ENCODE assay signal across 24 mouse cellular contexts in genomic region chr4:132964064-132964463, GRCm38 (mm10). TPM values are rescaled to one million over a fixed set of nuclear protein-coding genes. Genes with fewer than 3 reads are reported as not detected.
DNase-seq lines count a peak whose midpoint lies in the region; ATAC-seq lines count a peak whose summit lies in the region.
"Had no signal": no experiment of that assay in that cellular context is flagged by ENCODE, and none has a peak within 500 bp of the region (broad histone marks: within the 10 kb centered on the region; RNA-seq: fewer than 3 reads in every experiment).

No protein-coding gene starts in this region.

- no peaks in the 10 kb centered on the region for H3K27me3 ChIP-seq in hindbrain, embryonic 13.5 days
- no peaks in the 10 kb centered on the region for H3K27me3 ChIP-seq in hindbrain, embryonic 16.5 days (replicated peaks; ENCODE audit: control insufficient read depth, insufficient read depth, low read length)
- H3K27me3 ChIP-seq in limb, embryonic 11.5 days (ENCODE audit: control insufficient read depth, insufficient read depth, low read length), result no peaks in the 10 kb centered on the region
- H3K27me3 ChIP-seq in heart, embryonic 11.5 days (ENCODE audit: control insufficient read depth, insufficient read depth, low read length), result no peaks in the 10 kb centered on the region
- H3K27me3 ChIP-seq: embryonic facial prominence, embryonic 12.5 days; heart, embryonic 15.5 days; stomach, embryonic 15.5 days had no signal

- peak; percentile 58 for DNase-seq in R1 (ENCODE audit: low read depth, low spot score)
- no peak for DNase-seq in limb, embryonic 11.5 days (ENCODE audit: low spot score)
- DNase-seq in kidney, adult 18-20 months, result no peak
- no peak for DNase-seq in left cerebral cortex, adult 8-10 months (ENCODE audit: low spot score in 2 of 2)
- DNase-seq: cerebellum, adult 18-20 months; gastrocnemius, postnatal 25 days; heart, adult 2 months; heart, postnatal 36 days; kidney, adult 8-10 months; kidney, postnatal 10 days; left cerebral cortex, postnatal 4 days; liver, postnatal 0 days; thymus, postnatal 25 days had no signal

- H3K4me1 ChIP-seq in hindbrain, embryonic 13.5 days (replicated peaks), result peaks cover 40% of the 10 kb centered on the region
- H3K4me1 ChIP-seq in hindbrain, embryonic 16.5 days (ENCODE audit: control insufficient read depth, insufficient read depth, low read depth, low read length), result peaks cover 18% of the 10 kb centered on the region
- peaks cover 32% of the 10 kb centered on the region for H3K4me1 ChIP-seq in limb, embryonic 11.5 days (ENCODE audit: control insufficient read depth, insufficient read depth, low read length)
- peaks cover 30% of the 10 kb centered on the region for H3K4me1 ChIP-seq in heart, embryonic 11.5 days (ENCODE audit: control insufficient read depth, insufficient read depth, low read length)

- H3K27ac ChIP-seq in hindbrain, embryonic 13.5 days, result peak overlapping the region; percentile 35; the same call in 1 of the 2 replicates
- H3K27ac ChIP-seq in hindbrain, embryonic 16.5 days (ENCODE audit: low read depth, low read length), result no peak overlapping the region
- H3K27ac ChIP-seq in limb, embryonic 11.5 days (replicated peaks; ENCODE audit: low read depth, low read length), result peak overlapping the region; percentile 36; the same call in 1 of the 2 replicates
- no peak overlapping the region for H3K27ac ChIP-seq in heart, embryonic 11.5 days (ENCODE audit: low read depth, low read length)
- H3K27ac ChIP-seq: heart, adult 2 months; heart, embryonic 15.5 days; left cerebral cortex, adult 2 months; macrophage; stomach, embryonic 15.5 days had no signal

- no peaks in the 10 kb centered on the region for H3K9me3 ChIP-seq in hindbrain, embryonic 13.5 days
- no peaks in the 10 kb centered on the region for H3K9me3 ChIP-seq in hindbrain, embryonic 16.5 days (ENCODE audit: control insufficient read depth, low read length)
- H3K9me3 ChIP-seq in limb, embryonic 11.5 days (ENCODE audit: control insufficient read depth, low read length), result no peaks in the 10 kb centered on the region
- H3K9me3 ChIP-seq in heart, embryonic 11.5 days (replicated peaks; ENCODE audit: control insufficient read depth, low read length), result no peaks in the 10 kb centered on the region
- H3K9me3 ChIP-seq: embryonic facial prominence, embryonic 12.5 days; heart, embryonic 15.5 days; stomach, embryonic 15.5 days had no signal

- no peak overlapping the region for H3K4me2 ChIP-seq in hindbrain, embryonic 13.5 days
- no peak overlapping the region for H3K4me2 ChIP-seq in hindbrain, embryonic 16.5 days (ENCODE audit: low read length)
- no peak overlapping the region for H3K4me2 ChIP-seq in limb, embryonic 11.5 days (ENCODE audit: low read depth, severe bottlenecking)
- no peak overlapping the region for H3K4me2 ChIP-seq in heart, embryonic 11.5 days
- H3K4me2 ChIP-seq: embryonic facial prominence, embryonic 12.5 days; heart, embryonic 15.5 days; liver, embryonic 11.5 days; stomach, embryonic 15.5 days had no signal

- 0 out of 2 replicates have a peak overlapping the region, but pooled peaks have one; percentile 43 for H3K9ac ChIP-seq in hindbrain, embryonic 13.5 days
- no peak overlapping the region; the same call in 1 of the 2 replicates for H3K9ac ChIP-seq in hindbrain, embryonic 16.5 days (ENCODE audit: low read depth, low read length)
- no peak overlapping the region for H3K9ac ChIP-seq in limb, embryonic 11.5 days (ENCODE audit: low read length)
- no peak overlapping the region for H3K9ac ChIP-seq in heart, embryonic 11.5 days (ENCODE audit: low read depth, low read length)
- H3K9ac ChIP-seq: embryonic facial prominence, embryonic 12.5 days; heart, embryonic 15.5 days; liver, postnatal 0 days; stomach, embryonic 15.5 days had no signal

- H3K36me3 ChIP-seq in hindbrain, embryonic 13.5 days, result no peaks in the 10 kb centered on the region
- H3K36me3 ChIP-seq in hindbrain, embryonic 16.5 days (ENCODE audit: control insufficient read depth, insufficient read depth, low read length), result no peaks in the 10 kb centered on the region
- no peaks in the 10 kb centered on the region for H3K36me3 ChIP-seq in limb, embryonic 11.5 days (ENCODE audit: control insufficient read depth, insufficient read depth, low read length)
- H3K36me3 ChIP-seq in heart, embryonic 11.5 days (ENCODE audit: control insufficient read depth, insufficient read depth, low read length), result no peaks in the 10 kb centered on the region
- H3K36me3 ChIP-seq: embryonic facial prominence, embryonic 12.5 days; heart, embryonic 15.5 days; stomach, embryonic 15.5 days had no signal

- no peak for ATAC-seq in hindbrain, embryonic 13.5 days (ENCODE audit: low FRiP score)
- no peak for ATAC-seq in hindbrain, embryonic 16.5 days
- no peak for ATAC-seq in limb, embryonic 11.5 days (ENCODE audit: insufficient number of reproducible peaks, low FRiP score, low TSS enrichment, low read depth)
- ATAC-seq in heart, embryonic 11.5 days (replicated peaks; ENCODE audit: insufficient number of reproducible peaks, low FRiP score, low TSS enrichment), result no peak
- ATAC-seq: liver, postnatal 0 days; lung, postnatal 0 days had no signal

- 43% methylated on average over 3 of the region's 3 CpGs for WGBS in hindbrain, embryonic 13.5 days
- WGBS in hindbrain, embryonic 16.5 days, result 43% methylated on average over 3 of the region's 3 CpGs
- WGBS in limb, embryonic 11.5 days, result 44% methylated on average over 3 of the region's 3 CpGs
- 41% methylated on average over 3 of the region's 3 CpGs for WGBS in heart, embryonic 11.5 days (ENCODE audit: insufficient replicate concordance)

- H3K4me3 ChIP-seq in hindbrain, embryonic 13.5 days, result no peak overlapping the region
- no peak overlapping the region for H3K4me3 ChIP-seq in hindbrain, embryonic 16.5 days (ENCODE audit: low read length)
- no peak overlapping the region for H3K4me3 ChIP-seq in limb, embryonic 11.5 days (ENCODE audit: low read depth, low read length)
- H3K4me3 ChIP-seq in heart, embryonic 11.5 days (ENCODE audit: low read depth, low read length), result no peak overlapping the region
- H3K4me3 ChIP-seq: embryonic facial prominence, embryonic 12.5 days; heart, adult 2 months; heart, embryonic 15.5 days; left cerebral cortex, adult 2 months; stomach, embryonic 15.5 days had no signal

RNA-seq across cellular contexts. Expression of gene Fgr, which starts 9.8 kb away (rescaled TPM):
- polyA plus RNA-seq in hindbrain, embryonic 13.5 days (2015; fragmentation: Nextera tagmentation; extraction: Ambion mirVana), result 0.13 TPM in 1 of 2 replicates, not detected in the other
- 0.16 and 0.23 TPM in 2 replicates for polyA plus RNA-seq in hindbrain, embryonic 16.5 days (2015; fragmentation: Nextera tagmentation; extraction: Ambion mirVana)
- polyA plus RNA-seq in limb, embryonic 11.5 days (2014; fragmentation: Nextera tagmentation; extraction: Ambion mirVana), result 0.17 and 0.35 TPM in 2 replicates
- 1 to 10 TPM in 2 of 4 experiments, under 1 TPM in 2; 0.17 to 1.1 (median 0.82) TPM for total RNA-seq in left cerebral cortex, adult 8-10 months (2022)
- polyA plus RNA-seq in heart, embryonic 11.5 days (2014; fragmentation: Nextera tagmentation; extraction: Ambion mirVana), result 0.40 and 0.63 TPM in 2 replicates
- polyA plus RNA-seq: neural tube, embryonic 14.5 days had no signal

RNA-seq across cellular contexts. Expression of gene Fam76a, which starts 41.7 kb away (rescaled TPM):
- polyA plus RNA-seq in hindbrain, embryonic 13.5 days (2015; fragmentation: Nextera tagmentation; extraction: Ambion mirVana), result 38.7 and 38.9 TPM in 2 replicates
- 33.5 and 40.6 TPM in 2 replicates for polyA plus RNA-seq in hindbrain, embryonic 16.5 days (2015; fragmentation: Nextera tagmentation; extraction: Ambion mirVana)
- polyA plus RNA-seq in limb, embryonic 11.5 days (2014; fragmentation: Nextera tagmentation; extraction: Ambion mirVana), result 30.1 and 32.9 TPM in 2 replicates
- 10 to 100 TPM; 46.4 to 64.0 (median 61.0) TPM for total RNA-seq in left cerebral cortex, adult 8-10 months (2022)
- polyA plus RNA-seq in heart, embryonic 11.5 days (2014; fragmentation: Nextera tagmentation; extraction: Ambion mirVana), result 31.2 and 33.4 TPM in 2 replicates

RNA-seq across cellular contexts. Expression of gene Ahdc1, which starts 47.0 kb away (rescaled TPM):
- 11.0 and 12.5 TPM in 2 replicates for polyA plus RNA-seq in hindbrain, embryonic 13.5 days (2015; fragmentation: Nextera tagmentation; extraction: Ambion mirVana)
- polyA plus RNA-seq in hindbrain, embryonic 16.5 days (2015; fragmentation: Nextera tagmentation; extraction: Ambion mirVana), result 10.4 and 11.6 TPM in 2 replicates
- 10.2 and 10.5 TPM in 2 replicates for polyA plus RNA-seq in limb, embryonic 11.5 days (2014; fragmentation: Nextera tagmentation; extraction: Ambion mirVana)
- 100 to 1,000 TPM in 2 of 4 experiments, 10 to 100 TPM in 2; 95.7 to 104 (median 99.7) TPM for total RNA-seq in left cerebral cortex, adult 8-10 months (2022)
- 7.0 and 9.1 TPM in 2 replicates for polyA plus RNA-seq in heart, embryonic 11.5 days (2014; fragmentation: Nextera tagmentation; extraction: Ambion mirVana)

Comparison
In these comparisons a context has a peak if more than half of its experiments do, and no peak if none do; other contexts are left out.
1. H3K27ac ChIP-seq: peak in hindbrain, embryonic 13.5 days (single experiment) and limb, embryonic 11.5 days (single experiment); none in hindbrain, embryonic 16.5 days (single experiment) and heart, embryonic 11.5 days (single experiment).